Mouse (Mus musculus): ENCODE data around the gene Sulf2.

Sulf2 gene

GRCm38 (mm10) chr2:166157767-166158561, 2.5 kb upstream of the Sulf2 start:
- no peak for TF ChIP-seq GATA4 (IDR thresholded peaks at IDR 0.05; ENCODE audit: insufficient replicate concordance, low read length)

GRCm38 (mm10) chr2:166157144-166157543, 1.7 kb upstream of the Sulf2 start:
- no peak for TF ChIP-seq GATA4 (IDR thresholded peaks at IDR 0.05; ENCODE audit: insufficient replicate concordance, low read length)

- no peak for TF ChIP-seq GATA4 (IDR thresholded peaks at IDR 0.05; ENCODE audit: insufficient replicate concordance, low read length)
These were observed 659 bp upstream of the Sulf2 start for GRCm38 (mm10) chr2:166156122-166156521.

GRCm38 (mm10) chr2:166154749-166155453, 562 bp downstream of the Sulf2 start:
- no peak for TF ChIP-seq GATA4 (IDR thresholded peaks at IDR 0.05; ENCODE audit: insufficient replicate concordance, low read length)

- TF ChIP-seq GATA4 (IDR thresholded peaks at IDR 0.05; ENCODE audit: insufficient replicate concordance, low read length), result no peak
These were observed 1.4 kb downstream of the Sulf2 start for GRCm38 (mm10) chr2:166153891-166154711.

GRCm38 (mm10) chr2:166153399-166153793, 2.1 kb downstream of the Sulf2 start:
- TF ChIP-seq GATA4 (IDR thresholded peaks at IDR 0.05; ENCODE audit: insufficient replicate concordance, low read length), result peak; percentile 19; the same call in 1 of the 2 replicates

- TF ChIP-seq GATA4 (IDR thresholded peaks at IDR 0.05; ENCODE audit: insufficient replicate concordance, low read length), result no peak
These were observed 2.6 kb downstream of the Sulf2 start for GRCm38 (mm10) chr2:166152734-166153398.

- TF ChIP-seq GATA4 (IDR thresholded peaks at IDR 0.05; ENCODE audit: insufficient replicate concordance, low read length), result no peak
These were observed 3.7 kb downstream of the Sulf2 start for GRCm38 (mm10) chr2:166151510-166152473.

GRCm38 (mm10) chr2:166150584-166150983, 4.9 kb downstream of the Sulf2 start:
- TF ChIP-seq GATA4 (IDR thresholded peaks at IDR 0.05; ENCODE audit: insufficient replicate concordance, low read length), result no peak

GRCm38 (mm10) chr2:166149482-166149881, 6.0 kb downstream of the Sulf2 start:
- no peak for TF ChIP-seq GATA4 (IDR thresholded peaks at IDR 0.05; ENCODE audit: insufficient replicate concordance, low read length)

GRCm38 (mm10) chr2:166148672-166149332, 6.7 kb downstream of the Sulf2 start:
- TF ChIP-seq GATA4 (IDR thresholded peaks at IDR 0.05; ENCODE audit: insufficient replicate concordance, low read length), result no peak

GRCm38 (mm10) chr2:166147930-166148651, 7.4 kb downstream of the Sulf2 start:
- TF ChIP-seq GATA4 (IDR thresholded peaks at IDR 0.05; ENCODE audit: insufficient replicate concordance, low read length), result no peak

- no peak for TF ChIP-seq GATA4 (IDR thresholded peaks at IDR 0.05; ENCODE audit: insufficient replicate concordance, low read length)
These were observed 9.0 kb downstream of the Sulf2 start for GRCm38 (mm10) chr2:166146446-166146845.

All from liver, adult (tissue).